Mouse (Mus musculus): ENCODE results near the gene Spg11. TPM values are rescaled to one million over a fixed set of nuclear protein-coding genes. Genes with fewer than 3 reads are reported as not detected.
"Not testable (repeated sequence)": the region's sequence is repeated elsewhere in the genome, so short reads cannot be mapped to it uniquely, and the experiment has no call there.

The Spg11 gene
- total RNA-seq, 4 experiments from 2014 or later = 10.8 to 11.7 (median 11.6) TPM

DNA sequence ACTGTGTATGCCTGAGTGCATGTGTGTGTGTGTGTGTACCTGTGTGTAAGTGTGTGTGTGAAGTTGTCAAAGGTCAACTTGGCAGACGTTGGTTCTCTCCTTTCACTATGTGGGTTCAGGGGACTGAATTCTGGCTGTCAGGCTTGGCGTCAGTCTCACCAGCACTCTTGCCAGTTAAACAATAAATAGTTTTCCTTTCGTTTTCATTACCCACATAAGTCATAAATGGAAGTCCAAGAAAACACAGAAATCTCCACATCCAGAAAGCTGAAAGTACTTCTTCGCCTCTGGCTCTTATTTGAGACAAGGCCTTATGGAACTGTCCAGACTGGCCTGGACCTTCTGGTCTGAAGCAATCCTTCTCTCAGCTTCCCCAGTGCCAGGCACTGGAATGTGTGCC lies 27.6 kb upstream of the Spg11 start:
- DNase-seq (ENCODE audit: low spot score) = no peak

DNA sequence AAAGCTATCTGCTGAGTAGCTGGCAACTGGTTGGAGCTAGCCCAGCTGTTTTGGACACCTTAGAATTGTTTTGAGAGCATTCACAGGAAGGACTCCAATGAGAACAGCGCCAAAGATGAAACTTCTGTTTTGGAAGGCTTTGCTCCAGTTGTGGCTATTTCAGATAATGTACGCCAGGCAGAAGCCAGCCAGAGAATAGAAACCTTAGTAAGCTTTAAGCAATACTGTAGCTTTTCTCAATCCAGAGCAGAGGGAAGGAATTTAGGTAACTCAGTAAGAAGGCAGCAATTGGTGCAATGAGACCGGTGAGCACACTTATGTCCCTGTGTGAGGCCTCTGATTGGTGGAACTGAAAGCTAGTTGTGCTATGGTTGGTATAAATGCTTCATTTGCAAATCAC lies 24.9 kb upstream of the Spg11 start:
- DNase-seq (ENCODE audit: low spot score) = no peak

DNA sequence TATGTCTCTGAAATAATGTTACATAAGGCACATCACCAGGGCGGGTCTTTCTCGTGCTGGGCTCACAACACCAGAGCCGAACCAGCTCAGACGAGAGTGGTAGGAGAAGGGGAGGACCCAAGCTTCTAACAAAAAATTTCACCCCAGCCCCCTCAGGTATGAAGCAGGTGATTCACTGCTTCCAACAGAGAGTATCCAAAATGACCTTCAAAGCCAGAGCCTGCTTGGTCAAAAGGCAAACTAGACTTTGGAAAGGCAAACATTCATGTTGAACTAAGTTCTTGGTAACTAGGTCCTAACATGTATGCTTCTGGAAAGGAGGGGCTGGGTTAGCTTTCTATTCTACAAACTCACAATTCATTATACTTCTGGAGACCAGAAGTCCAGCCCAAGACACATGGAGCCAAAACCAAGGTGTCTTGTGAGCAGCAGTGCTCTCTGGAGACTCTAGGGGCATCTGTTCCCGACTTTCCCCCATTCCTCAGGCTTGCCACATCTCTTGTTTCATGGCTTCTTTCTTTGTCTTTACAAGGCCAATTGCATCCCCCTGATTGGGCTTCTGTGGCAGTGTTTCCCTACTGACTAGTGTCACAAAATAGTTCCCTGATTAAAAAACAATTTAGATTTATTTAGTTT lies 23.3 kb upstream of the Spg11 start:
- DNase-seq (ENCODE audit: low spot score) = no peak

DNA sequence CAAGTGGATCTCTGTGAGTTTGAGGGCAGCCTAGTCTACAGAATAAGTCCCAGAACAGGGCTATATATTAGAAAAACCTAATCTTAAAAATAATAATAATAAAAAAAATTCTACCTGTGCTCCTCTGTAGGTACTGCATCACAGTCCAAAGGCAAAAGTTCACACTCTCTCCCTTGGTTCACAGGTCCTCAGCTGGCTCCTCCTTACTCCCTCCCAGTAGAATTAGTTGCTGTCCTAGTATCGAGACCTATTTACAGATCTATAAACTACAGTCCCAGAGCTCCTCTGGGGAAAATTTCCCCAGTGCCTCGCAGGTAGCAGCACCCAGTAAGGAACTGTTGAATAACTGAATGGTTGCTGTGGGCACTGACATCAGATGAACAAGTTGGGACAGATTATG lies 22.6 kb upstream of the Spg11 start:
- no peak for DNase-seq (ENCODE audit: low spot score)

DNA sequence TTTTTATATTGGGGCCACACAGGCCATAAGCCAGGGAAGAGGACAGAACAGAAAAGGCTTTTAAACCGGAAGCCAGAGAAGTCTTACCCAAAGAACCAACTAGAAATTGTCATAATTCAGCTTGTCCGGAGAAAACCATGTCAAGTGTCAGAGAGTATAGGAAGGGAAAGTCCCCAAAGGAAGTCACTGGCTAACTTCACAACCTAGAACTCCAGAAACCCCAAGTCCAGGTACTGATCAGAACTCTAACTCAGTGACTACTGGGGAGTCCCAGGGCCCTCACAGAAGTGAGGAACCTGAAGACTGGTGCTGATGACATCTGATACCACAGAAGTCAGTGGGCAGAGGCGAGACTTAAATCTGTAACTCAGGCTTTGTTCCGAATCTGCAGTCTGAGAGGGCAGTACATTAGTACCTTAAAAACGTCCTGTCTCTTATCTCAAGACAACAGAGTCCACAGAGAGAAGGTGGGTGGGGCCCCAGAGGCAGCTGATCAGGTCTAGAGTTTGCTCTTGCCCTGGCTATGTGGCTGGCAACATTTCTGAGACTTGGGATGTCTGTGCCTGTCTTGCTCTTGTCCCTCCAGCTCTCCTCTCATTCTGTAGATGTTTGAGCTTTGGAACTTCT lies 19.8 kb upstream of the Spg11 start:
- DNase-seq (ENCODE audit: low spot score) = no peak

DNA sequence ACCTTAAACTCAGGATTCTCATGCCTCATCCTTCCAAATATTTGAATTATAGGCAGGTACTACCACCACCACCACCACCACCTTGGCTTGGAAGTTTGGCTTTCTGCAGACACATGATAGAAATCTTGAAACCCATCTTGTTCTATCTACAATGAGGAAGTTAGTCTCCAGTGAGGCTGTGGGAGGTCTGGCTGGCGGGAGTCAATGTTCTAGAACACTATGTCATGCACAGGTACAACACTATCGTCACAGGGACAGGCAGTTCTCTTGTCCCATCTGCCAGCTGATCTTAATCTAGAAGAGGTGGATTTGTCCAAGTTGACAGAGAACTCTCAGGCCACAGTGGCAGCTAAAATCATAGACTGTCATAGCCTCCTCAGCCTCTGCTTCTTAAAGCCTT lies 14.4 kb upstream of the Spg11 start:
- no peak for DNase-seq (ENCODE audit: low spot score)

DNA sequence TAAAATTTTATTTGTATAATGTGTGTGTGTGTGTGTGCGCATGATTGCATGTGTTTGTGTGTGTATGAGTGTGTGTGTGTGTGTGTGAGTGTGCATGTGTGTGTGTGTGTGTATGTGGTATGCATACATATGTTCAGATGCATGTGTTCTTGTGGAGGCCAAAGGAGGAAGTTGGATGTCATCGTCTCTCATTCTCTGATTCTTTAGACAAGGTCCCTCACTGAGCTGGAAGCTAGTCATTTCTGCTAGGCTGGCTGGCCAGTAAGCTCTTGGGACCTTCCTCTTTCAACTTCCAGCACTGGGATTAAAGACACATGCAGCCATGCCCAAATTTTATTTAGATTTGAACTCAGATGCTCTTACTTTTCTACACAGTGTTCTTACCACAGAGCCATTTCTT lies 13.9 kb upstream of the Spg11 start:
- DNase-seq (ENCODE audit: low spot score) = no peak

DNA sequence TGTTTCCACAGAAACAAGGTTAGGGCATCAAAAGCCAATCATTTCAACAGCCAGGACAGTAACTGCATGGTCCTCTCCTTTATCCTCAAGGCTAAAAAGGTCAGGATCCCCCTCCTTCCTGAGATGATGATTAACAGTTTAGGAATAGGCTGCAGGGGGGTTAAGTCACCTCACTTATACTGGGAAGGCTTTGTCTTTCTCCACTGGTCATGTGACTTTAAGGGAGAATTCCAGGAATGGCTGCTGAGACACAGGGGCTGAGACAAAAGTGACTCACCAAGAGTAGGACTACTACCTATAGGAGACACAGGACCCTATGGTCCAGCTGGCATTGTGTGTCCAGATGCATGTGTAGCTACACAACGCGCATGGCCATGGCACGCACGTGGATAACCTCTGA lies 9.4 kb upstream of the Spg11 start:
- no peak for DNase-seq (ENCODE audit: low spot score)

DNA sequence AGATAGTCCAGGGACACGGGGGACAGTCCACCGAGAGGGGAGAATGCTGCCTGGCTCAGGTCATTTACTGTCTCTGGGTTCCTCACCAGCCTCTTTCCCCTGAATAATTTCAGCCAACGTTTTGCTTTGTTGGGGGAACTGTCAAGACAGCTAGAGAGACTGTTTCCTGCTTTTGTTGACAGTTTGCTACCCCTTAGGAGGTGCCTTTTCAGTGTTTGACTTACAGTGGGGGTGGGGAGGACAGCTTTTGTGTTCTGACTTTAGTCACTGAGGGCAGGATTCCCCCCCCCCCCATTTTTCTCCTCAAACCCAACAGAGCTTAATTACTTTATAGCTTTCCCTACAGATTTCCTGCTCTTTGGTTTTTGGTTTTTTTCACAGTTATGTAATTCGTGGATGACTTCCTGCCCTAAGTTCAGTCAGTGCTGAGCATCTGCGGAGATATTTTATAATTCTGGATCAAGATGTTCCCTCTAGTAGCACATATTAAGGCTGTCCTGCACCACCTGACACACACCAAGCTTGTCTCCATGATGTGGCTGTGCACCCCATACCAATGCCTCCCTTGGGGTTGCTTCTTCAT lies 8.7 kb upstream of the Spg11 start:
- DNase-seq (ENCODE audit: low spot score) = no peak

DNA sequence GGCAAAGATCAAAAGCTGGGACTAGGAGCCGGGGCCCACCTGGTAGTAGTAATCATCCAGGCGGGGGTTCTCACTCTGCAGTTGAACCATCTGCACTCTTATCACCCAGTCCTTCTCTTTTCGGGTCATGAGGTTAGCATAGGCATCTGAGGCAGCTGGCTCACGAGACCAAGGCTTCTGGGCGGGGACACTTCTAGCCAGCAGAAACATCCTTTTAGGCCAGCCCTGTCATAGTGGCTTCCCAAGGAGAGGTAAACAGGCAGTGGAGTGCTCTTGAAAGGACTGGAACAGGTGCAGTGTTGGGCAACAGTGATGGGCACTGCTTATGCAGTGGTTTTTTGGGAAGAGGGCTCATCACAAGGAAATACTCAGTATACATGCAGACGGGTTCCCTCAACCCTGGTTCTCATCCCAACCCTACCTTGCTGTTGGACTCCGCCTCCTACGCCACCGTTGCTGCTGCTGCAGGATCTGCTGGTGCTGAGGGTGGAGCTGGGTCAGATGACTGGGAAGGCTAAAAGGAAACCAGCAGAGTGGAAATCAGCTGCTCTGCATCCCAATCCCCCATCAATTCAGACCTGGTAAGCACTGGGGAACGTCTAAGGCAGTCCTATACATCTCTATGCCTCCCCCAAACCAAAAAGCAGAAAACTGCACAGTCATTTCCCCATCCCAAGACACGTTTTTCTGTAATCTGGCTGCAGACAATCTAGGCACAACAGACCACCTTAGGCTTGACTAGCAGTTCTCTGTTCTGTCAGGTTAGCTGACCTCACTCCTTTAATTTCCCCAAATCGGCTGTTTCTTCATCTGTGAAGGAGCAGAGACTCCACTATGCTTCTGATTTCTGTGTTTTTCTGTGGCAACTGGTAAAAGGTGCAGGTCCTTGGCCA lies 7.7 kb upstream of the Spg11 start:
- no peak for DNase-seq (ENCODE audit: low spot score)

DNA sequence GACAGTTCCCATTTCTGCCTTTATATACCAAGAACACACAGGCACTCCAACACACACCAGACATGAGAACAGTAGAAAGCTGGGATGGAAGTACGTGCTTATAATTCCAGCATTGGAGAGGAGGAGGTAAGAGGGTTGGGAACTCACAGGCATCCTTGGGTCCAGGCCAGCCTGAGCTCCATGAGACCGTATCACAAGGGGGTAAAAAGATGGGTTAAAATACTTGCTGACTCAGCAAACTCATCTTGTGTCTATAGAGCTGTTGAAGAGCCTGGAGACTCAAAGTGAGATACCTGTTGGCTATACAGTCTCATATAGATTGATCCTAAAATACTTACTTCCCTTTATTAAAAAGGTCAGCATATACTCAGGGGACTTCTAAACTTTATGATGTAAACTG lies 1.3 kb downstream of the Spg11 start:
- DNase-seq (ENCODE audit: low spot score) = no peak

DNA sequence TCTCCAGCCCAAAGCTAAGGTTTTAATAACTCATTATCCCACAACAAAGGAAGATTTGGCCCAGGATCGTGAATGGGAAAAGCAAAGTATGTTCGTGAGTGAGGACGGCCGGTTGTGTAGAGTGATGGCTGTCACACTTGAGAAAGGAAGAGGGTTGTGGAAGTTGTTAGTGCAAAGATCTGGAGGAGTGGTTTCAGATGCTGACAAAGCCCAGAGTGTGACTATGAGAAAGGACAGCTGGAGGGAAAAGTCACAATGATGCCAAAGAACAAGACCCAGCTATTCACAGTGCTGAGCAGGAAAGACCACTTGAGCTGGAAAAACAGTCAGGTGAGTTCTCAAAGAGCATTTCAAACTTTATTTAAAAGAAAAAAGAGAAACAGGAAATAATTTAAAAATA lies 8.5 kb downstream of the Spg11 start:
- DNase-seq (ENCODE audit: low spot score) = peak; percentile 23

DNA sequence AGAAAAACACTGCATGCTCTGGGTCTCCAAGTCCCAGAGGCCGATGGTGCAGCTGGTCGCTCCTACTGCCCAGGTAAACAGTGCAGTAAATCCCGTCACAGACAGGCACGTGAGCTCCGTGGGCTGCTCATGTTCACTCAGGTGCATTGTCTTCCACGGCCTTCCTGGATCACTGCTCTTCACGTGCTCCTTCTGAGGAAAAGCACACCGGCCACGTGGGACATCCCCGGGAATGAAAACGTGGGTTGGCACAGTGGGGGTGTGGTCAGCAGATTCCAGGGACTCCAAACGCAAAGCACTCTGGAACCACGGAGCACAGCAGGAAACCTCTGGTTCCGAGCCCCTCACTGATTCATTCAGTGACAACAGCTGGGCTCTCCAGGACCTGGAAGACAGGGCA lies 10.1 kb downstream of the Spg11 start:
- no peak for DNase-seq (ENCODE audit: low spot score)

DNA sequence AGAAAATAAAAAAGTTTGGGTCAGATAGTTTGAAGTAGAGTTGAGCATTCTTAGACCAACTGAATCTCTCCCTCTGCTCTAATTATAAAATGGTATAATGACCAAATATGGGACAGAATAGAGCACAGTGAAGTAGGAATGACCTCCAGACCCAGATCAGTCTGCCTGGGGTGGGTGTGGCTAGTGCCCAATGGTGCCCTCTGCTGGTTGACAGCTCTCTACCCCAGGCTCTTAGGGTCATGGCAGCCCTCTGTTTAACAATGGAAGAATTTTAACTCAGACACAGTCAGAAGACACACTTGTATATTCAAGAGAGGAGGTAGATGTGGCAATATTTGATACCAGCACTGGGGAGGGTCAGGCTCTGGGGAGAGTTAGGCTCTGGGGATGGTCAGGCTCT lies 16.1 kb downstream of the Spg11 start:
- no peak for DNase-seq (ENCODE audit: low spot score)

DNA sequence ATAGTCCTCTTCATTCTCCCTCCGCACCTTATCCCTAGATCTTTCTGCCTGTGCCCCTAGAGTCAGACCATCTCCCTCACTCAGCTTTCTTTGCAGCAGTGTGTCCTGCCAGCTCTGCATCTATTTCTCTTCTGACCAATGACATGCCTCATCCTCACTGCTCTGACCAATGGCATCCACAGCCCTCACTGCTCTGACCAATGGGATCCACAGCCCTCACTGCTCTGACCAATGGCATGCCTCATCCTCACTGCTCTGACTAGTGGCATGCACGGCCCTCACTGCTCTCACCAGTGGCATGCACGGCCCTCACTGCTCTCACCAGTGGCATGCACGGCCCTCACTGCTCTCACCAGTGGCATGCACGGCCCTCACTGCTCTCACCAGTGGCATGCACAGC lies 20.5 kb downstream of the Spg11 start:
- DNase-seq (ENCODE audit: low spot score) = not testable (repeated sequence)

DNA sequence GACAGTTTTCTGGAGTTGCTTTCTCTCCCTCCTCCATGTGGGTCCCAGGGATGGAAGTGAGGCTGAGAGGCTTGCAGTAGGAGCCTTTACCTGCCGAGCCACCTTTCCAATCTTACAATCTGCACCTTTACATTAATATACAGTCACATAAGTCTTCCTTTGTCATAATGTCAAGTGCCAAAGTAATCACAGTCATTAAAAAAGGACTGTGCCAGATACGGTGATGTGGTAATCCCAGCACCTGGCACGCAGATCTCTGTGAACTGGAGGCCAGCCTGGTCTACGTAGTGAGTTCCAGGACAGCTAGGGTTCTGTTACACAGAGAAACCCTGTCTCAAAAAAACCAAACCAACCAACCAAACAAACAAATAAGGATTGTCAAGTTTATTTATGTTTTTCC lies 24.3 kb downstream of the Spg11 start:
- DNase-seq (ENCODE audit: low spot score) = no peak

DNA sequence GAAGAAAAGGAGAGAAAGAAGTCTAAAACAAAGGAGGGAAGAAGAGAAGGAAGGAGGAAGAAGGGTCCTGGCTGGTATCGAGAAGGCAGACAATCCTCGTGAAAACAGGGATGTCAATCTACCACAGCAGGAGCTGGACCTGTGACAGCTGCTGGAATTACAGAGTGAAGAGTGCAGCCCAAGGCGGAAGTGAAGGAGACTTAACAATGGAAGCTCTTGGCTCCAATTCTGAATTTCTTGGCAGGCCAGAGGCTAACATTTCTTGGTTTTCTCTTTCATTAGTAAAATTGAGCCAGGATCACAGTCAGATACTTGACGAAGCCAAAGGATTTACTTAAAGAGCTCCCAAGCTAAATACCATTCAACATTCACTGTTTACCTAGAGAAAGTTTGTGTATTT lies 31.7 kb downstream of the Spg11 start:
- DNase-seq (ENCODE audit: low spot score) = peak; percentile 35

DNA sequence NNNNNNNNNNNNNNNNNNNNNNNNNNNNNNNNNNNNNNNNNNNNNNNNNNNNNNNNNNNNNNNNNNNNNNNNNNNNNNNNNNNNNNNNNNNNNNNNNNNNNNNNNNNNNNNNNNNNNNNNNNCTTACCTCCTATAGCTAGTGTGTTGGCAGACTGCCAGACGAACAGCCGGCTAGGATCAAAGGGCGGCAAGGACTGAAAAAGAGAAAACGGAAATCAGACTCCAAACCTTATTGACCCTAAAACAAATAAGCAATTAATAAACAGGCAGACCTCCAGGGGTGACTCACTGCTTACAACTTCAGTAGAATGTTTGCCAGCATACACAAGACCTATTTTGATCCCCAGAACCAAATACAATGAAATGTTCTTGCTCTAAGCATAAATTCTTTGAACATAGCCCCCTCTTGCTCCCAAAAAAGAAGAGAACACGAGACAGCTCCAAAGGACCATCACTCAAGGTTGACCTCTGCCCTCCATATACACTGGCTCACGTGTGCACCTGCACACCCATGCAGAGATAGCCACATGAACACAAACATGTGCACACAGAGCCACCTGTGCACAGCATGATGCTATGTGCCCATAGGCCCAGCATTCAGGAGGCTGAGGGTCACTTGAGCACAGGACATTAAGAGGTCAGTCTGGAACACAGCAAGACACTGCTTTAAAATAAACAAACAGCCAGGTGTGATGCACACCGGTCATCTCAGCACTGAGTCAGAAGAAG lies 36.3 kb downstream of the Spg11 start:
- no peak for DNase-seq (ENCODE audit: low spot score)

DNA sequence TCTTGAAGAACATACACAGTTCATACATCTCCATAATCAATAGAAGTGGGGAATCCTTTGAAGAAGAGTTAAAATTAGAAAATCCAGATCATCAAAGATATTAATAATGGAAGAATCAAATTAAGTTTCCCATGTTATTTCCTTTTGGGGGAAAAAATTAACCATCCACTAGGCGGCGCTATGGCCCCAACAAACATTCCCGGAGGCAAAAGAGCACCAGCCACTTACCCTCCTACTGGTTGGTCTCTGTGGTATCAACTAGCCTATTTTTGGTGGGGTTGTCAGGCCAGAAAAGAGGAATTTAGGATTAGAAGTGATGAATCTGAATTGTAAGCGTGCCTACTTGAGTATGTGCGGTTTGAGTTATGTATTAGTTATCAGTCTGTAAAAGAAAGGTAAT lies 48.3 kb downstream of the Spg11 start:
- peak; percentile 64 for DNase-seq (ENCODE audit: low spot score)

DNA sequence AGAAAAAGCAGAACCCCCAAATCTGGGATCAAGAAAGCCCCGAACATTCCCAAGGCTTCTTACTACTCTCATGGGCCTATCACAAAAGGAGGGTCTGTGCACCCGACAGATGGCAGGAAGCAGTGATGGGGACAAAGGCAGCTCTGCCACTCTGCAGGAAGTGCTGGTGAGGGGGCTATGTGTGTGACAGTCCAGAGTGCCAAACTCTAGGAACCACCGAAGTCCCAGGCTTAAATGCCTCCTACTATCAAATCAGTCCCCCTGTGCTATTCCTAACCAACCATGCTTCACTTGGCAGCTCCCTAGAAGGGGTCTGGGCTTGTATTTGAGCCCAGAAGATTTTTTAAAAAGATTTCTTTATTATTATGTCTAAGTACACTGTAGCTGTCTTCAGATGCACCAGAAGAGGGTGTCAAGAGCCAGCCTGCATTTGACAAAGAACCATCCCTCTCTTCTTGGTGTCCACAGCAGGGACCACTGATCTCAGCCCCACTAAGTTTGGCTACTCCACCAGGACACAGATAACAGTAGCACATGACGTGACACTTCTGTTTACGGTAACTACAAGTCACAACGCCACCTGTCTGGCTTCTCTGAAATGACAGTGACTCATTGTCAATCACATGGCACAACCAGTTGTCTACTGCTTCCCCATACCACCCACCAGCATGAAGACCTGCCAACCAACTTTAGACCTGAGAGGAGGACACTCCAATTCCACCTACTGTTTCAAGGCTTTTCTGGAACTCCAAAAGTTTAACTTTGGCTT lies 48.9 kb downstream of the Spg11 start:
- DNase-seq (ENCODE audit: low spot score) = no peak

DNA sequence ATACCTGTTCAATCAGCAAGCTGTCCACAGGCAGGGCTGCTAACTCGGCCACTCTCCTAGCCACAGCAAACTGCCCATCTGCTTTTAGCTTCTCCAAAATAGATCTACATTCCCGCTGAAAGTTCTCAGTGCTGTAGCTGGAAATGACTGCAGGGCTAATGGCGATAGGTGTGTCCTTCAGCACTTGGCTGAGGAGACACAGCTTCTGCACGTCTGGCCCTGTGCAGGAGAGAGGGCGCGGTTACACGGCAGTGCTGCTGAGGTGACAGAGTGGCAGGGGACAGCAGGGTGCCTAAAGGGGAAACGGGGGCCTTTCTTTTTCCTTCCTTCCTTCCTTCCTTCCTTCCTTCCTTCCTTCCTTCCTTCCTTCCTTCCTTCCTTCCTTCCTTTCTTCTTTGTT lies 51.9 kb downstream of the Spg11 start:
- DNase-seq (ENCODE audit: low spot score) = no peak
